Mouse (Mus musculus): ENCODE measurements around the gene Nxnl2.
A peak's percentile ranks its signal among the peaks of the same experiment; 100 is the strongest.
"Not testable (repeated sequence)": the region's sequence is repeated elsewhere in the genome, so short reads cannot be mapped to it uniquely, and the experiment has no call there.

Gene Nxnl2

GRCm38 (mm10) chr13:51179362-51179761, 8.5 kb downstream of the Nxnl2 start:
- DNase-seq (ENCODE audit: low spot score) = no peak

GRCm38 (mm10) chr13:51182236-51182635, 11.4 kb downstream of the Nxnl2 start:
- no peak for DNase-seq (ENCODE audit: low spot score)

DNA sequence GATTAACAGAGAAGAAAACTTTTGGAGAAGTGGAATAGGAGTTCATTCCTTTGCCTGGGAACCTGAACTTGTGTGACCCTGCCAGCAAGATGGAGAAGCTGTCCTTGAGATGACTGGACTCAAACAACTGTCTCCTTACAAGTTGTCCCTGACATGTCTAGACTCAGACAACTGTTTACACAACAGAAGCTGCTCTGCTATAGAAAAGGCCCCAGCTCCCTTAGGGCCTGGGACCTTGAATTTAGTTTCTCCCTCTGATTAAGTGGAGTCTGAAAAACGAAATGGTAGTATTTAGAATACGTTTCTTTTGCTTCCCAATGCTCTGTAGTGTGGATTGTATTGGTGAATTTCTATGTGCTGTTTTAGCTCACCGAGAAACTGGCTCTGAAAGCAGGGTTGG, 14.1 kb downstream of the Nxnl2 start:
- DNase-seq (ENCODE audit: low spot score) = no peak

DNA sequence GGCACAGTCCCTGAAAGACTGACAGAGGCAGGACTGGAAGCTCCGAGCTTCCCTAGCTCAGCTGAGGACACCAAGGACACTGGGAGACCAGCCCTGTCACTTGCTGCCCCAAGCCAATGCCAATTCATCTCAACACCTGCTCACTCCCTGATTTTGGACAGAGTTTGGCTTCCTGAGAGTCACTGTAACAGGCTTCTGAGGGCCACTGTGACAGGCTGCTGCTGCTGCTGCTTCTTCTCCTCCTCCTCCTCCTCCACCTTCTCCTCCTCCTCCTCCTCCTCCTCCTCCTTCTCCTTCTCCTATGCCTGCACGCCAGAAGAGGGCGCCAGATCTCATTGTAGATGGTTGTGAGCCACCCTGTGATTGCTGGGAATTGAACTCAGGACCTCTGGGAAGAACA, 19.5 kb downstream of the Nxnl2 start:
- no peak for DNase-seq (ENCODE audit: low spot score)

DNA sequence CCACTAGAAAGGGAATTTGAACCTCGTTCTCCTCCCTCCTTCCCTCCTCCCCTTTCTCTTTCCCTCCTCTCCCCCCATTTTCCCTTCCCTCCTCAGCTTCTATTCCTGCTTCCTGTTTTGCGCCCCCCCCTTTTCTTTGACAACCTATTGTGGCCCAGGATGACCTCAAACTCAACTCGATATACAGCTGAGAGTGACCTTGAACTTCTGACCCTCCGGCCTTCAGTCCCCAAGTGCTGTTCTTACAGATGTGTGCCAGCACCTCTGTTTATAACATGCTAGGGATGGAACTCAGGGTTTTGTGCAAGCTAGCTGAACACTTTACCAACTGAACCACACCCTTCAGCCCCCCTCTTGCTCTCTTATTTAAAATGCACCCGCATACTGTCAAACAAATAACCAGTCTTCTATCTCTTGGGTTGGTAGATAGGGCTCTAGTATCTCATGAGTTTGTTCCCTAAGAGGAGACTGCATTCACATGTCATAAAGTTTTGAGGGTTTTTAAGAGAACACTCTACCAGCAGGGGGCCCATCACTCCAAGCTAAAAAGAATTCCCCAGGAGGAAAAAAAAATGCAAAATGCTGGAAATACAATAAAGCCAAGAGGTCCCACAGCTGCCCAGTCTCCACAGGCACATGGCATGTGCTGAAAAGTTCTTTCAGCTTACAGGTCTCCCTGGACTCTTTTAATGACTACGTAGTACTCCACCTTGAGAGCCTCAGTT, 20.8 kb downstream of the Nxnl2 start:
- DNase-seq (ENCODE audit: low spot score) = no peak

GRCm38 (mm10) chr13:51193893-51194292, 23.1 kb downstream of the Nxnl2 start:
- DNase-seq (ENCODE audit: low spot score) = no peak

- no peak for DNase-seq (ENCODE audit: low spot score)
Observed at GRCm38 (mm10) chr13:51197699-51198098, 26.9 kb downstream of the Nxnl2 start.

- DNase-seq (ENCODE audit: low spot score) = no peak
Observed at GRCm38 (mm10) chr13:51198186-51198585, 27.4 kb downstream of the Nxnl2 start.

- DNase-seq (ENCODE audit: low spot score) = not testable (repeated sequence)
Observed at GRCm38 (mm10) chr13:51201985-51202843, 31.4 kb downstream of the Nxnl2 start.

DNA sequence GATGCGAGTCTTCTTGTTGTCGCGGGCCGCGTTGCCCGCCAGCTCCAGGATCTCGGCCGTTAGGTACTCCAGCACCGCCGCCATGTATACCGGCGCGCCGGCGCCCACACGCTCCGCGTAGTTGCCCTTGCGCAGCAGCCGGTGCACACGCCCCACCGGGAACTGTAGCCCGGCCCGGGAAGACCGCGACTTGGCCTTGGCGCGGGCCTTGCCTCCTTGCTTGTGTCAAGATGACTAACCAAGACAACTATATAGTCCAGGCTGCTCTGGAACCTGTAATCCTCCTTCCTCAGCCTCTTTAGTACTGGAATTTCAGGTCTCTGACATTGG, 32.0 kb downstream of the Nxnl2 start:
- peak; percentile 40 for DNase-seq (ENCODE audit: low spot score)

DNA sequence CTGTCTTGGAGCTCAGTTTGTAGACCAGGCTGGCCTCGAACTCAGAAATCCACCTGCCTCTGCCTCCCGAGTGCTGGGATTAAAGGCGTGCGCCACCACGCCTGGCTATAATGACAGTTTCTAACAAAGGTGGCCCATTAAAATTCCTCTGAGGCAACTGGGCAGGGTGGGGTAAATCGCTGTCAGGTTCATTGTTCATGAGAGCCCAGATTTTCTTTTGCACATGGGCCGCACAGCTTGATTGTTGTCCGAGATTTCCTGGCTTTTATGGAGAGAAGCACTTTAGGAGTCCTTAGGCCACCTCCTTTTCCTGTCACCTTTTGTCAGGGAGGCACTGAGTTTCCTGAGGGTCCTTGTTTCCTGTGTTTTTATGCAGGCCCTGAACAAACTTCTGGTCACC, 32.6 kb downstream of the Nxnl2 start:
- no peak for DNase-seq (ENCODE audit: low spot score)

DNA sequence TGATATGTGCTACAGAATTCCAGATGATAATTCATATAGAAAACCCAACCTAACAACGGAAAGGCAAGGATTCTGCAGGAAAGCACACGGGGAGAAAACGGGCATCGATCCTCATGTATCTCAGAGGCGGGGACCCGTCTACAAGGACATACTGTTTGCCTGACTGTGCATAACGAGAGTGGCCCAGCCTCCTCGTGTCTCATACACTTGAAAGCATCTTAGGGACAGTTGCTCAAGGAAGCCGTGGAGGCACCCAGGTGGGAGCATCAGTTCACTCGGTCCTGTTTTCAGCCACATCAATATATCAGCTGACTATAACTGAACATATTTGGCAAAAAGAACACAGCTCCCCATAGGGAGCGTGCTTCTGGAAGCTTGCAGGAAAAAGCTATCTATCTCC, 33.3 kb downstream of the Nxnl2 start:
- not testable (repeated sequence) for DNase-seq (ENCODE audit: low spot score)

- no peak for DNase-seq (ENCODE audit: low spot score)
Observed at GRCm38 (mm10) chr13:51207965-51208364, 37.1 kb downstream of the Nxnl2 start.

- no peak for DNase-seq (ENCODE audit: low spot score)
Observed at GRCm38 (mm10) chr13:51208378-51209100, 37.7 kb downstream of the Nxnl2 start.

DNA sequence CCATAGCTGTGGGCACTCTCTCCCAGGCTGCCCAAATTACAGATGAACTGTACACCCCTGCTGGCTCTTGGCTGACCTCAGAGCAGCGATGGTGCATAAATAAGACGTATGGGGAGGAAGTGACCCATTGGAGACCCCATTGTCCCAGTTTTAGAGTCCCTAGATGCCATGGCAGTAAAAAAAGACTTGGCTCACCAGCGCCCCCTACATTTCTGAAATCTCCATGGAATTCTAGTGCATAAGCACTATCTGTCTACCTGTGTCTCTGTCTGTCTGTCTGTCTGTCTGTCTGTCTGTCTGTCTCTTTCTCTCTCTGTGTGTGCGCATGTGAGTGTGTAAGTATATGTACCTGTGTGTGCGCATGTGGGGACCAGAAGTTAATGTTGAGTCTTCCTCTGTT, 39.8 kb downstream of the Nxnl2 start:
- no peak for DNase-seq (ENCODE audit: low spot score)

DNA sequence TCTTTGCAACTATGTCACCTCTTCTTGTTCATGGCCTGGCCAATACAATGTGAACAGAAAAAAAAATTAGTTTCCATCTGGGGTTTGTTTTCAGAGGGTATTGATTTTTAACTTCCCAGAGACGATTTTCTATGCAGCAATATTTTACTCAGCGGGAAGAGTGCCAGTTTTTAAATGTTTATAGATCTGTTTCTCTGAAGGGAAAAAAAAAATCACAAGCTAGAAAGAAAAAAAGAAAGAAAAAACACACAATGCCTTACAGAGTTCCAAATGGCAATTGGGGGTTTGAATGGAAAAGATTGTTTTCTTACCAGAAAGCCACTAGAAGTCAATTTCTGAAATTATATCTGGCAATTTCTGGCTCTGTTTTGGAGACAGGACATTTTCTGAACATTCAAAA, 43.9 kb downstream of the Nxnl2 start:
- no peak for DNase-seq (ENCODE audit: low spot score)

DNA sequence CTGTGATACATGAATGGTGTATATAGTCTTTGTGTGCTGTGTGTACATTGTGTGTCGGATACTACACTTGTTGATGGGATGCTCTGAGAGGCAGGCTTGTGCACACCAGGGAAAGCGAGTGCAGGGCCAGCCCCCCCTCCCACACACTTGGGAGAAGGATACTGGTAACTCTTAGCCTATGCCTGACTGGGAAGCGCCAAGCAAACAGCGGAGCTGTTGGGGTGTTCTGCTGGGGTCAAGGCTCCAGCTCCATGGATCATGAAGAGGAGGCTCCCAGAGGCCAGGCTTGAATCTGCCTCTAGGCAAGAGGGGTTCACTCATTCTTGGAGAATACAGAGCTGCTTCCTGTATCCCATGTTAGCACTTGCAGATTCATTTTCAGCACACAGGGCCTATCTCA, 50.1 kb downstream of the Nxnl2 start:
- DNase-seq (ENCODE audit: low spot score) = no peak

DNA sequence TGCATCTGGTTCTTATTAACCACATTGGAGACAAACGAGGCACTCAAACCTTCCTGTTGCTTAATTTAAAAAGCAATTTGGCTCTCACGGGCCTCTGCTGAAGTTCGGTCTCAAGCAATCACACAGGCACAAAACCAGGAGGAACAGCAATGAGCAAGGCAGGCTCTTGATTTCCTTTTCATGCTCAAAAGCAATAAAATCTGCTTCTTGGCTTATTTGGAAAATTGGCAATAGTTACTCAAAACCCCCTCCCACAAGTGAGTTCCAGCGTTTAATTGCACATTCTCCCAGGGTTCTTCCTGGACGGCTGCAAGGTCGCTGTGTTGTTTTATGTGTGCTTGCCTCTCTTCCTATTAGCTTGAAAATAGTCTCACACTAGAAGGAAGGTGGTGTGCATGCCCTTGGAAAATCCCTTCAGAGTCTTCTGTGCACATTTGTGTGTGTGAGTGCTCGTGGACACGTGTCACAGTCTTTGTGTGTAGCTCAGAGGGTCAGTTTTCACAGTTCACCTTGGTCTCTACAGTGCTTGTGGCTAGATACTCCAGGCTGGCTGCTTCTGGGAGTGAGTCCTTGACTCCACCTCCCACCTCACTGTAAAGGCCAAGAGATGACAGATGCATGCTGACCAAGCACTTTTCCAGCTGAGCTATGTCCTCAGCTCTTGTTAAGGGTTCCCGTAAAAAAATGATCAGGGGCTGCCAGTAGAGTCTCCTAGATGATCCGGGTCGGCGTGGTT, 50.8 kb downstream of the Nxnl2 start:
- DNase-seq (ENCODE audit: low spot score) = no peak
